Mouse (Mus musculus) gastrocnemius, postnatal 36 days (tissue): ENCODE results near the gene Hist2h2be. TPM values are rescaled to one million over a fixed set of nuclear protein-coding genes. Genes with fewer than 3 reads are reported as not detected.
"Not testable (repeated sequence)": the region's sequence is repeated elsewhere in the genome, so short reads cannot be mapped to it uniquely, and the experiment has no call there.

Experiments used
- DNase-seq, 2 experiments: peaks; one replicate each; pipeline ENCODE4 v3.0.0; 2022
- intact Hi-C: fragments of 180-260 bp; cut with DNase I; formaldehyde crosslinking; loops from one replicate; pipeline ENCODE4 v1.15.1; 2025
- long read RNA-seq, 2 experiments: library from polyadenylated mRNA; stranded (forward); transcript quantifications; one replicate each; pipeline ENCODE4 v2.0.0; 2021
- total RNA-seq, 2 experiments: library from RNA; stranded (reverse); gene quantifications; 2 replicates each; pipeline ENCODE4 v1.2.3; 2021

Hist2h2be gene
- 1 to 10 TPM; 4.5 to 5.3 TPM for total RNA-seq
- long read RNA-seq, experiment 1, partial matches to known transcripts, result 0 of 1 reads
- long read RNA-seq, experiment 1, other reads (novel, unspliced or antisense), result 0 of 1 reads
- long read RNA-seq, experiment 2, partial matches to known transcripts, result 0 of 2 reads
- long read RNA-seq, experiment 2, other reads (novel, unspliced or antisense), result 0 of 2 reads

GRCm38 (mm10) chr3:96220765-96221639 lies at the start of gene Hist2h2be, which contains the start of gene Hist2h2ac:
TSS of gene Hist2h2be (plus strand) at chr3:96221119.
TSS of gene Hist2h2ac (minus strand) at chr3:96220880.
- DNase-seq, result peak; percentile 58 to 75
- intact Hi-C loops, result no loop called here

GRCm38 (mm10) chr3:96171583-96172196 lies 49.2 kb upstream of the Hist2h2be start:
- no peak for DNase-seq
- intact Hi-C loops, result no loop called here

GRCm38 (mm10) chr3:96172197-96173178 lies 48.4 kb upstream of the Hist2h2be start, which contains the start of gene Sf3b4:
TSS of gene Sf3b4 (plus strand) at chr3:96172332.
- DNase-seq, result peak; percentile 76 to 81
- intact Hi-C loops, result no loop called here

GRCm38 (mm10) chr3:96173185-96173584 lies 47.7 kb upstream of the Hist2h2be start:
- DNase-seq, result no peak
- intact Hi-C loops, result no loop called here

GRCm38 (mm10) chr3:96174042-96174441 lies 46.9 kb upstream of the Hist2h2be start:
- DNase-seq, intact Hi-C loops: not testable (repeated sequence)

GRCm38 (mm10) chr3:96175251-96175650 lies 45.7 kb upstream of the Hist2h2be start:
- DNase-seq, result no peak
- intact Hi-C loops, result no loop called here

GRCm38 (mm10) chr3:96178427-96178826 lies 42.5 kb upstream of the Hist2h2be start:
- intact Hi-C loops, result no loop called here
- no peak for DNase-seq

GRCm38 (mm10) chr3:96178902-96179301 lies 42.0 kb upstream of the Hist2h2be start:
- no peak for DNase-seq
- intact Hi-C loops, result no loop called here

- intact Hi-C loops, result no loop called here
- DNase-seq, result peak in 1 of 2 experiments; percentile 42
These were observed 41.4 kb upstream of the Hist2h2be start for GRCm38 (mm10) chr3:96179531-96179930.

- intact Hi-C loops, result no loop called here
- no peak for DNase-seq
These were observed 40.0 kb upstream of the Hist2h2be start, which contains the start of gene Sv2a for GRCm38 (mm10) chr3:96180727-96181477. TSS of gene Sv2a (plus strand) at chr3:96181151.

- DNase-seq, result no peak
- intact Hi-C loops, result no loop called here
These were observed 39.2 kb upstream of the Hist2h2be start for GRCm38 (mm10) chr3:96181510-96182381.

GRCm38 (mm10) chr3:96182382-96182776 lies 38.5 kb upstream of the Hist2h2be start:
- no peak for DNase-seq
- intact Hi-C loops, result no loop called here

- DNase-seq, result no peak
- intact Hi-C loops, result no loop called here
These were observed 27.9 kb upstream of the Hist2h2be start for GRCm38 (mm10) chr3:96192977-96193376.

- intact Hi-C loops, result no loop called here
- no peak for DNase-seq
These were observed 26.0 kb upstream of the Hist2h2be start for GRCm38 (mm10) chr3:96194966-96195365.

GRCm38 (mm10) chr3:96195616-96196313 lies 25.2 kb upstream of the Hist2h2be start:
- no peak for DNase-seq

GRCm38 (mm10) chr3:96196437-96197128 lies 24.3 kb upstream of the Hist2h2be start:
- DNase-seq, result no peak
- intact Hi-C loops, result no loop called here

More at GRCm38 (mm10) chr3:96195616-96196313, 25.2 kb upstream of the Hist2h2be start:
- intact Hi-C loops, result no loop called here
